Mouse (Mus musculus): ENCODE measurements around the gene Mfn1.
A peak's percentile ranks its signal among the peaks of the same experiment; 100 is the strongest.

Mfn1 gene

GRCm38 (mm10) chr3:32510375-32511190, 18.7 kb upstream of the Mfn1 start:
- peak; percentile 96 to 97 for DNase-seq (ENCODE audit: low spot score in 2 of 2)

GRCm38 (mm10) chr3:32511191-32511550, 18.1 kb upstream of the Mfn1 start:
- no peak for DNase-seq (ENCODE audit: low spot score in 2 of 2)

GRCm38 (mm10) chr3:32512686-32513284, 16.5 kb upstream of the Mfn1 start:
- DNase-seq (ENCODE audit: low spot score in 2 of 2): no peak

- DNase-seq (ENCODE audit: low spot score in 2 of 2): no peak
These were observed 15.7 kb upstream of the Mfn1 start for GRCm38 (mm10) chr3:32513528-32513927.

GRCm38 (mm10) chr3:32527181-32527580, 2.1 kb upstream of the Mfn1 start:
- DNase-seq (ENCODE audit: low spot score in 2 of 2): no peak

GRCm38 (mm10) chr3:32530041-32530440, 776 bp downstream of the Mfn1 start:
- DNase-seq (ENCODE audit: low spot score in 2 of 2): no peak

- DNase-seq (ENCODE audit: low spot score in 2 of 2): no peak
These were observed 6.4 kb downstream of the Mfn1 start for GRCm38 (mm10) chr3:32535692-32536091.

GRCm38 (mm10) chr3:32537556-32537955, 8.3 kb downstream of the Mfn1 start:
- DNase-seq (ENCODE audit: low spot score in 2 of 2): peak; percentile 84 to 90

GRCm38 (mm10) chr3:32538091-32538490, 8.8 kb downstream of the Mfn1 start:
- DNase-seq (ENCODE audit: low spot score in 2 of 2): no peak

GRCm38 (mm10) chr3:32553061-32553460, 23.8 kb downstream of the Mfn1 start:
- no peak for DNase-seq (ENCODE audit: low spot score in 2 of 2)

GRCm38 (mm10) chr3:32563401-32563800, 34.1 kb downstream of the Mfn1 start:
- no peak for DNase-seq (ENCODE audit: low spot score in 2 of 2)

- DNase-seq (ENCODE audit: low spot score in 2 of 2): no peak
These were observed 43.8 kb downstream of the Mfn1 start for GRCm38 (mm10) chr3:32573086-32573485.

GRCm38 (mm10) chr3:32573881-32574280, 44.6 kb downstream of the Mfn1 start:
- DNase-seq (ENCODE audit: low spot score in 2 of 2): no peak

- no peak for DNase-seq (ENCODE audit: low spot score in 2 of 2)
These were observed 45.9 kb downstream of the Mfn1 start for GRCm38 (mm10) chr3:32575151-32575550.

- no peak for DNase-seq (ENCODE audit: low spot score in 2 of 2)
These were observed 49.5 kb downstream of the Mfn1 start for GRCm38 (mm10) chr3:32578772-32579171.

- DNase-seq (ENCODE audit: low spot score in 2 of 2): no peak
These were observed 51.5 kb downstream of the Mfn1 start for GRCm38 (mm10) chr3:32580738-32581137.

GRCm38 (mm10) chr3:32581911-32582310, 52.6 kb downstream of the Mfn1 start:
- no peak for DNase-seq (ENCODE audit: low spot score in 2 of 2)

GRCm38 (mm10) chr3:32583489-32583888, 54.2 kb downstream of the Mfn1 start:
- no peak for DNase-seq (ENCODE audit: low spot score in 2 of 2)

GRCm38 (mm10) chr3:32586274-32586673, 57.0 kb downstream of the Mfn1 start:
- DNase-seq (ENCODE audit: low spot score in 2 of 2): no peak

- DNase-seq (ENCODE audit: low spot score in 2 of 2): no peak
These were observed 65.8 kb downstream of the Mfn1 start for GRCm38 (mm10) chr3:32595080-32595479.

- DNase-seq (ENCODE audit: low spot score in 2 of 2): peak in 1 of 2 experiments; percentile 17
These were observed 70.1 kb downstream of the Mfn1 start for GRCm38 (mm10) chr3:32599328-32599727.

- no peak for DNase-seq (ENCODE audit: low spot score in 2 of 2)
These were observed 71.8 kb downstream of the Mfn1 start for GRCm38 (mm10) chr3:32601055-32601454.

GRCm38 (mm10) chr3:32609233-32609632, 80.0 kb downstream of the Mfn1 start:
- no peak for DNase-seq (ENCODE audit: low spot score in 2 of 2)
